Mouse (Mus musculus) layer of hippocampus, adult 18-20 months (tissue): ENCODE results near the gene Etl4. TPM values are rescaled to one million over a fixed set of nuclear protein-coding genes. Genes with fewer than 3 reads are reported as not detected.
"Not testable (repeated sequence)": the region's sequence is repeated elsewhere in the genome, so short reads cannot be mapped to it uniquely, and the experiment has no call there.

Experiments
- DNase-seq, 2 experiments: peaks; one replicate each; pipeline ENCODE4 v3.0.0; 2022; ENCODE audit warnings: low spot score in 2 of 2
- total RNA-seq, 2 experiments: library from RNA; stranded (reverse); gene quantifications; 2 replicates each; pipeline ENCODE4 v1.2.3; 2021

Etl4 gene
- total RNA-seq, 2 experiments from 2014 or later: 71.2 to 87.3 TPM

- no peak for DNase-seq
These were observed 730.1 kb downstream of the Etl4 start for GRCm38 (mm10) chr2:20639721-20640120.

- DNase-seq: no peak
These were observed 733.2 kb downstream of the Etl4 start for GRCm38 (mm10) chr2:20642818-20643217.

GRCm38 (mm10) chr2:20649817-20650216 is 740.2 kb downstream of the Etl4 start:
- peak; percentile 50 to 74 for DNase-seq

DNA sequence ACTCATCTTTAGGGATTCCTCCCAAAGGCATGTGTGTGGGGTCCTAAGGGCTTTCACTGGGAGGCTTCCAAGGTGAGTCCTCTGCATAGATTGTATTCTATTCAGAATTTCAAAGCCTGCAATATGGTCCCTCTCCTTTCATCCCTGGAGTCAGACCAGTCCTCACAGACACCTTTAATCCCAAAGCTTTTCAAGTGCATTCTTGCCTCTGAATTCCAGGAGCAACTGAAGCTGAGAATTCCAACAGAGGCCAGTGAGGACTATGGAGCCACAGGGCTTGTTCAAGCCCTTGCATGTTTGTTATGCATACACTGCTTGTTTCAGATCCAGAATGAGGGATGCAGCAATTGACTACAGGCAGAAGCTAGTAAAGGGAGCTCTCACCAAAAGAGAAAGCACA is 743.5 kb downstream of the Etl4 start:
- no peak for DNase-seq

- no peak for DNase-seq
These were observed 744.5 kb downstream of the Etl4 start for GRCm38 (mm10) chr2:20654058-20654457.

- DNase-seq: no peak
These were observed 745.2 kb downstream of the Etl4 start for GRCm38 (mm10) chr2:20654598-20655340.

DNA sequence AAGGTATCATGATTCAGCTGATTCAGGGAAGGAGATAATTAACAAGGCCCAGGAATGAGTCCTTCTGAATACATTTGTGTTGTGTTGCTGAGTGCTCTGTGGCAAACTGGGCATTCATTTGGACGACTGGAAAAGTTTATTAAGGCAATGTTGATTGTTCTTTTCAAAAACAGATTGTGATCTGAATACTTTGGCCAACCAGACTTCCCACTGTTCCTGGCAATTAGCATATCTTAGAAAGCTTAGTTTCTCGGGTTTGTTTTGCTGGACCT is 745.7 kb downstream of the Etl4 start:
- no peak for DNase-seq

DNA sequence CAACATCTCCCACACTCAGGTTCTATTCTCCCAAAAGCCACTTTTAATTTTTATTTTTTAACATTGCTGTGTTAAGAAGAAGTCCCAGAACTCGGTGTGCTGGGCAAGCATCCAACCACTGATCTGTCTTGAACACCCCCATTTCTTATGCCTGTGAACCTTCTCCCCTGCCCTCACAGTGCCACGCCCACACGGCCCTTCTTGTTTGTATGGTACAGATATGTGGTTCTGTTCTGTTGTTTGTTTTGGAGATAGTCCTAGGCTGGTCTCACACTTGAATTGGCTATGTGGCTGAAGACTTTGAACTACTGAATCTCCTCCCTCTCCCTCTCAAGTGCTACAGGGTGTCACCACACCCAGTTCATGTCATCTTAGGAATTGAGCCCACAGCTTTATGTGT is 748.3 kb downstream of the Etl4 start:
- no peak for DNase-seq

DNA sequence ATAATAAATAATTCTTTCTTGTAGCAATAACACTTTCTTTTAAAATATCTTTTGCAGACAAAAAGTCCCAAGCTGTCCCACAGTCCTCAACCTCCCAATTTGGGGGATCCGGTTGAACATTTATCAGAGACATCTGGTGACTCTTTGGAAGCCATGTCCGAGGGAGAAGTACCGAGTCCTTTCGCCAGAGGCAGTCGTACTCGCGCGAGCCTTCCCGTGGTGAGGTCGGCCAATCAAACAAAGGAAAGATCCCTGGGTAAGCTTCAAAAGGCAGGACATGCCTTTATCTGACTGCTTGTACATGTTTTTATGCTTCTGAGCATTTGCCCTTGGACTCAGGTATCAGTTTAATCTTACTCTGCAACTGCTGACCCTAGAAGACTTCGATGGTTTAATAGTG is 752.3 kb downstream of the Etl4 start:
- DNase-seq: no peak

GRCm38 (mm10) chr2:20662696-20663095 is 753.1 kb downstream of the Etl4 start:
- DNase-seq: no peak

- DNase-seq: no peak
These were observed 755.9 kb downstream of the Etl4 start for GRCm38 (mm10) chr2:20665309-20665971.

DNA sequence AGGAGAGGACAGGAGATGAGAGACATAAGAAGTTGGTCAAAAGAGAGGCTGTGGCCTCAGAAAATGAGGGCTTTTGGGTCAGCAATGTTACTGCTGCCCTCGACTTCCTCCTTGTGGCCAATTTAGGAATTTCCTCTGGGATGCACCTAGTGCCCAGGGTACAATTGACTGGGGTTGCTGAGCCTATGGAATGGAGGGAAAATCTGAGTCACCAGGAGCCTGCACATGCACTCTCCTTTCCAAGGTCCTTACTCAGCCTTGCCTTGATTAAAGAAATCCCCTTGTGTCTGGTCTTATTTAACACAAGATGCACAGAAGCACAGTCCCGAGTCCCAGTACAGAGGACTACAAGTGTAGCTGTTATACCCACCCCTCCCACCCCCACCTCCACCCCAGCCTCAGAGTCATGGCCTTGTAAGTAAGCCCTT is 756.5 kb downstream of the Etl4 start:
- peak in 1 of 2 experiments; percentile 27 for DNase-seq

DNA sequence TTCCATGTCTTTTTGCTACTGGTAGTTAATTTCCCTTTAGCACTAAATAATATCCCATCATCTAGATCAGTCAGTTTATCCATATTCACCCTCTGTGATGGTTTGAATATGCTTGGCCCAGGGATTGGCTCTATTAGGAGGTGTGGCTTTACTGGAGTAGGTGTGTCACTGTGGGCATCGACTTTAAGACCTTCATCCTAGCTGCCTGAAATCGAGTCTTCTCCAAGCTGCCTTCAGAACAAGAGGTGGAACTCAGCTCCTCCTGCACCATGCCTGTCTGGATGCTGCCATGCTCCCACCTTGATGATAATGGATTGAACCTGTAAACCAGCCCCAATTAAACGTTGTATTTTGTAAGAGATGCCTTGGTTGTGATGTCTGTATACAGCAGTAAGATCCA is 758.3 kb downstream of the Etl4 start:
- no peak for DNase-seq

DNA sequence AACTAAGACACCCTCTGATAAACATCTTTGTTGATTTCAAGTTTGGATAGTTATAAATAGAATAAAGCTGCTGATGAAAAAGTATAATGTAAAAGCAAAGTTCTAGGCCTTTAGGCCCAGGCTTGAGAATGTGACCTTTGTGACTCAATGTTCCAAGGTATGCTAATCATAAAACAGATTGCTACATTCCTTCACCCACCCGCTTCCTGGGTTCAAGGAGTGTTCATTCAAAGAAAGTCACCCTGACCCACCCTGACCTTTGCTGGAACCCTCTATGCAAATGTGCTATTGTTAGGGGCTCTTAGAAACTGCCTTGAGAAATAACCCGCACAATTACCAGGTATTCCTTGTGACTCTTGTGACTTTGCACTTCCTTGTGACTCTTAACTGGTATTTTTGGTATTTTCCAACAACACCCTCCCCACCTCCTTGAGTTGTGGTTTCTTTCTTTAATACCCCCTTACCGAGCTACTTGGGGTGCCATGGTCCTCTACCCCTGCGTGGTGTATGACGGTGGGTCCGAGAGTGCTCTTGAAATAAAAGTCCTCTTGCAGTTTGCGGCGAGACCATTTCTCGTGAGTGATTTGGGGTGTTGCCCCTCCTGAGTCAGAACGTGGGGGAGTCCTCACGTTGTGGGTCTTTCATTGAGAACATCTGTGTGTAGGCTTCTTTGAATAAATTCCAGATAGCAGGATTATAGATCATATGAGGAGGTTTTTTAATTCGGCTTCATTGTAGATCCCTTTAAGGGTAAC is 758.9 kb downstream of the Etl4 start:
- DNase-seq: not testable (repeated sequence)

DNA sequence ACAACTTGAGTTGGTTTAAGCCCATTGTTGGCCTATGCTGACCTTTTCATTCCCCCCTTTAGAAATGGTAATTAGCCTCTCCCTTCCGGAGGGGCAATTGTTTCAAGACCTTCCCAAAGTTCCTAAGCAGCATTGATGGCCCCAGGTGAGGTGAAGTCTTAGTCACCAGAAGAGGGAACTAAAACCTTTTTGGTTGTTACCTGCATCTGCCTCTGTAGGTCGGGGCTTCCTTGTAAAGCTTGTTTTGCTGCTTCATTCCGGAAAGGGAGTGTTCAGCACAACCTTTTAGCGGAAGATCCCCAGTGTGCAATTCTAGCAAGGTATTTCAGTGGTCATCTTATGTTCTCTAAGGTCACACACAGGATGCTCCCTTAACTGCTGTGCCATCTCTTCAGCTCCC is 759.8 kb downstream of the Etl4 start:
- no peak for DNase-seq

DNA sequence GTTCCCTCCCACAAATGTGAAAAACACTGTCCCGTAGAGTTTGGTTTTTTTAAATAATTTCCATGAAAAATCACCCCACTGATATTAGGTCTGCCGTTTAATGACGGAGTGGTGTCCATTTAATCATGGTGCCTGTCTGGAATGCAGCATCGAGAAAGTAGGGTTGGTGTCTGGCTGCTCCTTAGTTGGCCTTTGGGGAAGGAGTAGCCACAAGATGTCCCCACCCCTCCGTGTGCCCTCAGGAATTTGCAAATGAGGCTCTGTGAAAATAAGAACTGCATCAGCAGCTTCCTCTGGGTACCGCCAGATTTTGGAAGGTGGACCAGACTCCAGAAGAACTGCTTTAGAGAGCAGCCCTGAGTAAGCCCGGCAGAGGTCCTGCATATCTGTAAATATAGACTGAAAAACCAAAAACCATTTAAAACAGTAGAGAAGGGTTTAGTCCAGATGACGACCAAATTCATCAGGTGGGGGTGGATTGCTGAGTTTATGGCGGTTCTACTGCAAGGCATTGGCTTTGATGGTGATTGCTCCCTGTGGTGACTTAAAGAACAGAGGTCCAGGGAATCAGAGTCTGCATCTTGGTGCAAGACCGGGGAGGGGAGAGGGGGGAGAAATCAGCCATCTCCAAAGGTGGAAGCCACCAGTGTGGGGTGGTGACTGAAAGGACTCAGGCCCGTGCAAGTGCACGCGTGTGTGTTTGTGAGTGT is 762.1 kb downstream of the Etl4 start:
- DNase-seq: no peak

DNA sequence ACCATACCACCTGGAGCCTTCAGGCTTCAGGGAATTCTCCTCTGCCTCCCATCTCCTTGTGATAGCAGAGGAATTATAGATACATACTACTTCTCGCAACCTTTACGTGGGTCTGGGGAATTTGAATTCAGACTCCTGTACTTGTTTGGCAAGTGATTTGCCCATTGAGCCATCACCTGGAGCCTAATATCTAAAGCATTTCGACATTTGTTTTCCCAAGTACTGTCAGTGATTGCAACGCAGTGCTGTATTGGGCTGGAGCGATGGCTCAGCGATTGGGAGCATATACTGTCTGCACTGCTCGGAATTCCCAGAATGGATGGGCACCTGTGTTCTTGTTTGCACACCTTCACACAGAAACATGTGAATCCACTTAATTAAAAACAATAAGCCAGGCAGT is 762.7 kb downstream of the Etl4 start:
- no peak for DNase-seq

DNA sequence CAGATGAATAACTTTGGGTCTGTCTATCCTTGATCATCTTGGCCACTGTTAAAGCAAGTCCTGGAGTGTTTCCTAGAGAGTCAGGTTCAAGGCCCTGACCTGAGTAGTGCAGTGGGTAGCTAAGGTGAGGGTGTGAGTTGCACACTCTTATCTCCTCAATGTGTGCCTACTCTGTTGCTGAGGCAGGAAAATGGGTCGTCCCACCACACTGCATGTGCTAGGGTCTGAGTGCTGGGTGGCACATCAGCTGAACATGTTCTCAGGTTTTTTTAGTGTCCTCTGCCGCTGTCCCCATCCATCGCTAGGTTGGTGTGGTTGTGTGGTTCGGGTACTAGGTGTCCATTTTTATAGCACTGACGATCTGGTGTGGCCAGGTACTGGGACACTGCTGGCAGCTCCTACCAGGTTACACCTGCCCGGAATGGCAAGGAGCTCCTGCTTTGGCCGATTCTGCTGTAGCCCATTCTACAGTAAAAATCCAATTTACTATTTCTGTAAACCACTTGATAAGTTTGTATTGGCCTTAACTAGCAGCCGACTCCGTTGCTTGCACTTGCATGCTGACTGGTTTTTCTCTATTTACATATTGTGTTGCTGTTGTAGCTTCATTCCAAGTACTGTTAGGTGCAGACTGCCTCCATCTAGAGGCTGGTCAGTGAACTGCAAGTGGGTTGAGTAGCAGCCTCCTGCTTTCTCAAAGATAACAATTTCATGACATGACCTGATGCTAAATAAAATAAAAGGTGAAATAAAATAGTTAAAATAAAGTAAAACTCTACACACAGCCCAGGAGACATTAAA is 763.4 kb downstream of the Etl4 start:
- DNase-seq: peak; percentile 9 to 80

DNA sequence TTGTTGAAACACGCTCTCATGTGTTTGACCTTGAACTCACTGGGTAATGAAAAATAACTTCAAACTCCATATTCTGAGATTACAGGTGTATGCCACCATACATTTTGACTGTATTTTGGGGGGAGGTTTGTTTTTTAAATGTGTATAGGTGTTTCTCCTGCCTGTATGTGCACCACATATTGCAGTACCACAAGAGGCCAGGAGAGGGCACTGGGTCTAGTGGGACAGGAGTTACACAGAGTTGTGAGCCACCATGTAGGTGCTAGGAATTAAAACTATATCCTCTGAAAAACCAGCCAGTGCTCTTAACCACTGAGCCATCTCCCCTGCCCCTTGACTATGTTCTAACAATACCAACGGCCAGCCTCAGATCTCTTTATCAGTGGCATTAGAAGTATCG is 766.8 kb downstream of the Etl4 start:
- DNase-seq: no peak

DNA sequence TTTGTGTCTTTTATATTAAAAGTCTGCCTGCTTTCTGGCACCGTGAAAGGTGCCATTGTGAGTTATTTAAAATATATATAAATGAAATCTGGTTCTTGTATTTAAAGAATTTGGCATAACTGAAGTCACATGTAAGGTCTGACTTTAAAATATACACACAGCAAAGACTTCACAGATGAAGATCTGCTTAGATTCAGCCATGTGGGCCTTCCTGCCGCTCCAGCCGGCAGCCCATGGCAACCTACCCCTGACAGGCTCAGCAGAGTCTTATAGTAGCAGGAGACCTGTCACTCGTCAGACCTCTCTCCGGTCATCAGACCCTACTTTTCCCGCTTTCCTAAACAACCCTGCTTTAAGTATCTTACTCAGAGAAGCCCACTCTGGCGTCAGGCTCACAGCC is 769.2 kb downstream of the Etl4 start:
- DNase-seq: no peak

DNA sequence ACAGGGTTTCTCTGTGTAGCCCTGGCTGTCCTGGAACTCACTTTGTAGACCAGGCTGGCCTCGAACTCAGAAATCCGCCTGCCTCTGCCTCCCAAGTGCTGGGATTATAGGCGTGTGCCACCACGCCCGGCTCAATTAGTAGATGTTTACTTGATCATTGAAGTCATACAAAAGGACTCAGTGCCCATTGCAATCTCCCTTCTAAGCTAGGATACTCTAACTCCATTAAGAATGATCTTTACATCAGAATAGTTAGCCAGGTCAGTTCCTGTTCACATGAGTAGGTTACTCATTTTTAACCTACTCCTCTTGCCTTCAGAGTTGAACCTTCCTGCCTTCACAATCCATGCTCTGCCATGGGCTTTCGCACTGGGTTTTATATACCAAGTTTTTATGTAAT is 772.6 kb downstream of the Etl4 start:
- not testable (repeated sequence) for DNase-seq
